Mouse (Mus musculus): ENCODE measurements around the gene Golph3l. TPM values are rescaled to one million over a fixed set of nuclear protein-coding genes. Genes with fewer than 3 reads are reported as not detected.
A peak's percentile ranks its signal among the peaks of the same experiment; 100 is the strongest.
"Not testable (repeated sequence)": the region's sequence is repeated elsewhere in the genome, so short reads cannot be mapped to it uniquely, and the experiment has no call there.

Gene Golph3l
- total RNA-seq, 2 experiments from 2014 or later = 21.1 to 21.7 TPM

GRCm38 (mm10) chr3:95623991-95624515 is 35.3 kb downstream of the Golph3l start:
- DNase-seq (ENCODE audit: low spot score in 2 of 2) = not testable (repeated sequence)

- peak; percentile 92 to 95 for DNase-seq (ENCODE audit: low spot score in 2 of 2)
Measured at GRCm38 (mm10) chr3:95624628-95625503, 36.1 kb downstream of the Golph3l start, which contains the start of gene Ensa. Gene Ensa (plus strand): TSS chr3:95624993.

GRCm38 (mm10) chr3:95627763-95628162 is 39.0 kb downstream of the Golph3l start:
- DNase-seq (ENCODE audit: low spot score in 2 of 2) = no peak

GRCm38 (mm10) chr3:95629755-95630154 is 41.0 kb downstream of the Golph3l start:
- no peak for DNase-seq (ENCODE audit: low spot score in 2 of 2)

GRCm38 (mm10) chr3:95630856-95631255 is 42.1 kb downstream of the Golph3l start:
- no peak for DNase-seq (ENCODE audit: low spot score in 2 of 2)

- no peak for DNase-seq (ENCODE audit: low spot score in 2 of 2)
Measured at GRCm38 (mm10) chr3:95631304-95631703, 42.6 kb downstream of the Golph3l start.

- no peak for DNase-seq (ENCODE audit: low spot score in 2 of 2)
Measured at GRCm38 (mm10) chr3:95632648-95633588, 44.2 kb downstream of the Golph3l start.

GRCm38 (mm10) chr3:95635636-95636035 is 46.9 kb downstream of the Golph3l start:
- no peak for DNase-seq (ENCODE audit: low spot score in 2 of 2)

- DNase-seq (ENCODE audit: low spot score in 2 of 2) = no peak
Measured at GRCm38 (mm10) chr3:95636072-95636471, 47.3 kb downstream of the Golph3l start.

GRCm38 (mm10) chr3:95639694-95640093 is 51.0 kb downstream of the Golph3l start:
- DNase-seq (ENCODE audit: low spot score in 2 of 2) = no peak

GRCm38 (mm10) chr3:95643097-95643496 is 54.4 kb downstream of the Golph3l start:
- no peak for DNase-seq (ENCODE audit: low spot score in 2 of 2)

GRCm38 (mm10) chr3:95645313-95646235 is 56.8 kb downstream of the Golph3l start:
- no peak for DNase-seq (ENCODE audit: low spot score in 2 of 2)

- DNase-seq (ENCODE audit: low spot score in 2 of 2) = no peak
Measured at GRCm38 (mm10) chr3:95648016-95648415, 59.3 kb downstream of the Golph3l start.

GRCm38 (mm10) chr3:95650276-95651032 is 61.7 kb downstream of the Golph3l start:
- peak in 1 of 2 experiments; percentile 38 for DNase-seq (ENCODE audit: low spot score in 2 of 2)

GRCm38 (mm10) chr3:95651033-95651373 is 62.3 kb downstream of the Golph3l start:
- no peak for DNase-seq (ENCODE audit: low spot score in 2 of 2)

- DNase-seq (ENCODE audit: low spot score in 2 of 2) = no peak
Measured at GRCm38 (mm10) chr3:95651391-95652203, 62.9 kb downstream of the Golph3l start.

GRCm38 (mm10) chr3:95652204-95652811 is 63.6 kb downstream of the Golph3l start:
- no peak for DNase-seq (ENCODE audit: low spot score in 2 of 2)

- DNase-seq (ENCODE audit: low spot score in 2 of 2) = no peak
Measured at GRCm38 (mm10) chr3:95652871-95653270, 64.1 kb downstream of the Golph3l start.
